Mouse (Mus musculus) bone marrow macrophage, adult 2 months (primary cell): ENCODE data around the gene Hoxb1.

Source experiments
- CTCF ChIP-seq: IDR thresholded peaks from 2 replicates; pipeline ENCODE4 v1.5.1; 2012; ENCODE audit warnings: low read depth, mild to moderate bottlenecking, low read length, moderate library complexity
- POLR2A ChIP-seq: IDR thresholded peaks from 2 replicates; pipeline ENCODE4 v1.6.1; 2012; ENCODE audit warnings: mild to moderate bottlenecking, low read depth, low read length, borderline replicate concordance

DNA sequence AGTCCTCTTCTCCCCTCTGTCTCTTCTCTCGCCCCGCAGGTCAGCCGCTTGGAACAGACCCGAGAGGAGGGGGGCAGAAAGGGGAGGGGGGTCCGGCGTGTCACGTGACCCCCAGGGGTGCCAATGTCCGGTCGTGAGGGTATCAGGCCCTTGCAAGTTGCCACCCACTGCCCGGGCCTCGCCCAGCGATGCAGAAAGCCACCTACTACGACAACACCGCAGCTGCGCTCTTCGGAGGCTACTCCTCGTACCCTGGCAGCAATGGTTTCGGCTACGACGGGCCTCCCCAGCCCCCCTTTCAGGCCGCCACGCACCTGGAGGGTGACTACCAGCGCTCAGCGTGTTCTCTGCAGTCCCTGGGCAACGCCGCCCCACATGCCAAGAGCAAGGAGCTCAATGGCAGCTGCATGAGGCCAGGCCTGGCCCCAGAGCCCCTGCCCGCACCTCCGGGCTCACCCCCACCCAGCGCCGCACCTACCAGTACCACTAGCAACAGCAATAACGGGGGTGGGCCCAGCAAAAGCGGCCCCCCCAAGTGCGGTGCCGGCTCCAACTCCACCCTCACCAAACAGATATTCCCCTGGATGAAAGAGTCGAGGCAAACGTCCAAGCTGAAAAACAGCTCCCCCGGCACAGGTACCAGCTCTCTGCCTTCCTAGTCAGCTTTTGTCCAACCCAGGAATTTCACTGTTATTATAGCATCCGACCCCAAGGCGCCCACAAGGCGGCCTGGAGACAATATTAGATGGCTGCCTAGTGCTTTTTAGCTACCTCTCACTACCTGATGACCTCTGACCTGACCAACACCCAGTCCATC, 21.3 kb upstream of the Hoxb1 start:
- TF ChIP-seq CTCF (no peak), POLR2A (no peak)
